Mouse (Mus musculus) olfactory bulb, adult 2 months (tissue): ENCODE measurements around the gene Usp45. TPM values are rescaled to one million over a fixed set of nuclear protein-coding genes. Genes with fewer than 3 reads are reported as not detected.

Experiments
- H3K27ac ChIP-seq: fragments of 200-500 bp; 2 replicates; pipeline ENCODE4 v1.5.1; 2012; ENCODE audit warnings: low read depth, low read length; ENCODE audit not compliant: insufficient read depth
- H3K4me1 ChIP-seq: fragments of 200-500 bp; 2 replicates; pipeline ENCODE4 v1.6.1; 2012; ENCODE audit warnings: low read length; ENCODE audit not compliant: control insufficient read depth, insufficient read depth
- H3K4me3 ChIP-seq: fragments of 200-500 bp; 2 replicates; pipeline ENCODE4 v1.5.1; 2012; ENCODE audit warnings: mild to moderate bottlenecking, low read depth, low read length, moderate library complexity; ENCODE audit not compliant: insufficient read depth
- CTCF ChIP-seq: fragments of 200-500 bp; IDR thresholded peaks from 2 replicates; pipeline ENCODE4 v1.5.1; 2012; ENCODE audit warnings: low read depth, mild to moderate bottlenecking, low read length, moderate library complexity; ENCODE audit not compliant: insufficient read depth
- POLR2A ChIP-seq: fragments of 200-500 bp; IDR thresholded peaks from 2 replicates; pipeline ENCODE4 v1.6.1; 2012; ENCODE audit warnings: mild to moderate bottlenecking, low read depth, low read length, moderate library complexity; ENCODE audit not compliant: insufficient read depth
- WGBS: fragments of 180-500 bp; shearing (Covaris S2); methylation state at CpG from one replicate; pipeline ENCODE4 v1.1.7; 2018; 5-methylcytosine and 5-hydroxymethylcytosine counted together
- polyA plus RNA-seq: library from polyadenylated mRNA; stranded (reverse); fragments of >200 nt; gene quantifications from 2 replicates; pipeline ENCODE4 v1.2.4, GENCODE M21; 2012; ENCODE audit warnings: low replicate concordance; ENCODE audit not compliant: missing spikeins, insufficient read depth, insufficient read length

Usp45 gene
- polyA plus RNA-seq, 1 experiment: not detected

DNA sequence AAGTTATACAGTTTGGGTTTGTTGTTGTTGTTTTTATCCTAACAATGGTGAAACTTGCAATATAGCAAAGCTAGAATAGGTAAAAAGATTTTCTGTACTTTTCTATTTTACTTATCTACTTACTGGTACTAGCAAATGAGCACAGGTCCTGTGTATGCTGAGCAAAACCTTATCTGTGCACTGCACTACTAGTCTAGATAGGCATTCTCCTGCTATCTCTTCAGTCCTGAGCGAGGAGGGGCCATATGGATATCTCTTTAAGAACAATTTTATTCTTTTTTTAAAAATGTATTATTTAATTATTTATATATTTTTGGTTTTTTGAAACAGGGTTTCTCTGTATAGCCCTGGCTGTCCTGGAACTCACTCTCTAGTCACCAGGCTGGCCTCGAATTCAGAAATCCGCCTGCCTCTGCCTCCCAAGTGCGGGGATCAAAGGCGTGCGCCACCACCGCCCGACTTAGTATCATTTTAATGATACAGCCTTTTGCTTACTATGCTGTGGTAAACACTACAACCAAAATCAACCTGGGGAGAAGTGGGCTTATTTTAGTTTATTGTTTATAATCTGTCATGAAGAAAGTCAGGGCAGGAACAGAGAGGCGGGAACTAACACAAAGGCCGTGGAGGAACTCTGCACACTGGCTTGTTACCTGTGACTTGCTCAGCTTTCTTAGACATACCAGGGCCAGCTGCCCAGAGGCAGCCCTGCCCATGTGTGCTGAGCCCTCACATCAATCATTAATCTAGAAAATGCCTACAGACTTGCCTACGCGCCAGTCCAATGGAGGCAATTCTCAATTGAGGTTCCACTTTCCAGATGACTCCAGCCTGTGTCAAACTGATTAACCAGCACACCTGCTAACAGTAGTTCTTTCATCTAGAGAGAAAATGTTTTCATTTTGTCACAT, 14.1 kb downstream of the Usp45 start:
- WGBS: 96% methylated on average over 12 of the region's 12 CpGs
- TF ChIP-seq POLR2A (no peak), CTCF (no peak)
- H3K4me3 ChIP-seq: no peak overlapping the region

GRCm38 (mm10) chr4:21786268-21786667, 19.3 kb downstream of the Usp45 start:
- Histone ChIP-seq H3K27ac (no peak overlapping the region), H3K4me1 (no peaks in the 10 kb centered on the region), H3K4me3 (no peak overlapping the region)
- TF ChIP-seq POLR2A (no peak), CTCF (no peak)
- WGBS: 96% methylated on average over 12 of the region's 12 CpGs

More for the DNA sequence above, 14.1 kb downstream of the Usp45 start:
- H3K27ac ChIP-seq: no peak overlapping the region
- H3K4me1 ChIP-seq: no peaks in the 10 kb centered on the region

DNA sequence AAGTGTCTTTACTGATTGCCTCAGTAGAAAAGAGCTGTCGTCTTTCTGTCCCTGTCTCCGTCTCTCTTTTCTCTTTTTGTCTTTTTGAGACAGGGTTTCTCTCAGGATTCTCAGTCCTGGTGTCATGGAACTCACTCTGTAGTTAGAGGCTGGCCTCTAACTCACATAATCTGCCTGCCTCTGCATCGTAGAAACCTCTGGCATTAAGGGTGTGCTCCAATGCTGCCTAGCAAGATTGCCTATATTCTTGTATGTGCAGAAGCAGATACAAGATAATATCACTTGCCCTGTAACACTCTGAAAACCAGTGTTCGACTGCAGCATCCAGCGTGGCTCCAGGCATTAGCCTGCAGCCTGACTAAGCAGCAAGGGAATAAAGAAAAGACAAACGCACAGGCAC, 21.9 kb downstream of the Usp45 start:
- Histone ChIP-seq H3K4me1 (no peaks in the 10 kb centered on the region), H3K4me3 (no peak overlapping the region), H3K27ac (no peak overlapping the region)
- WGBS: 81% methylated on average over 6 of the region's 6 CpGs
- no peak for TF ChIP-seq CTCF
- no peak for TF ChIP-seq POLR2A

DNA sequence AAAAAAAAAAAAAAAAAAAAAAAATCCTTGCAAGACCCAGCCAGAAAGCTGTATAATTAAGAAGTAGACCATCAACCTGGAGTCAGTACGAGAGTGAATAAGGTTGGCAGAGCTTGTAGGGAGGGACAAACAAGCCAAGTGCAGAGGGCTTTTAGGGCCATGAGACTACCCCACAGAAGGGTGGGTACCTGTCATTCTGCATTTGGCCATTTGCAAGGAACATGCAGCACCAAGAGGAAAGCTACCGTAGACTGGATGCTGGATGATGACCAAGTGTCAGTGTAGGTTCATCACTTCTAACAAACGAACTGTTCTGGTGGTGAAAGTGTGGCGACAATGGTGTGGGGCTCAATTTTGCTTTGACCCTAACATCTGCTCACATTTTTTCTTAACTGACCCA, 22.9 kb downstream of the Usp45 start:
- TF ChIP-seq CTCF: no peak
- TF ChIP-seq POLR2A: no peak
- Histone ChIP-seq H3K4me1 (no peaks in the 10 kb centered on the region), H3K4me3 (no peak overlapping the region), H3K27ac (no peak overlapping the region)
- WGBS: 84% methylated on average over 4 of the region's 4 CpGs

GRCm38 (mm10) chr4:21793631-21794030, 26.7 kb downstream of the Usp45 start:
- no peak overlapping the region for H3K27ac ChIP-seq
- 78% methylated on average over 3 of the region's 3 CpGs for WGBS
- no peak overlapping the region for H3K4me3 ChIP-seq
- H3K4me1 ChIP-seq: no peaks in the 10 kb centered on the region
- TF ChIP-seq CTCF (no peak), POLR2A (no peak)

DNA sequence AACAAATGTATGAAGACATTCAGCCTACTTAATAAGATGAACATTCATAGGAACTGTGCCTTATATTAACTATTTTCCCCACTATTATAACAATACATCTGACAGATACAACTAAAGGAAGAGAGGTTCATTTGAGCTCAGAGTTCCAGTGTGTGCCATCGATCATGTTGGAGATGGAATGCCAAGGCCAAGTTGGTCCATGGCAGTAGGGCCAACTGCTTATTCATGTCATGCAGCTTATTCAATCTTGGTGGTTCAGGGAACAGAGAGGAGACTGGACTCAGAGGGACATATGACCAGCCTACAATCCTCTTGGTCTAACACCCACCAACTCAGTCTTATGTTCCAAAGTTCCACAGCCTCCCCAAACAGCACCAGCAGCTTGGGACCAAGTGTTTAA, 34.1 kb downstream of the Usp45 start:
- no peak overlapping the region for H3K27ac ChIP-seq
- 94% methylated on average over 1 of the region's 1 CpGs for WGBS
- H3K4me3 ChIP-seq: no peak overlapping the region
- no peak for TF ChIP-seq POLR2A
- no peak for TF ChIP-seq CTCF
- no peaks in the 10 kb centered on the region for H3K4me1 ChIP-seq

- no peaks in the 10 kb centered on the region for H3K4me1 ChIP-seq
- WGBS: 94% methylated on average over 2 of the region's 2 CpGs
- no peak overlapping the region for H3K4me3 ChIP-seq
- TF ChIP-seq POLR2A (no peak), CTCF (no peak)
- no peak overlapping the region for H3K27ac ChIP-seq
Observed at GRCm38 (mm10) chr4:21801620-21802019, 34.7 kb downstream of the Usp45 start.

GRCm38 (mm10) chr4:21807204-21807603, 40.2 kb downstream of the Usp45 start:
- no peak overlapping the region for H3K4me3 ChIP-seq
- no peak overlapping the region for H3K27ac ChIP-seq
- no peak for TF ChIP-seq CTCF
- TF ChIP-seq POLR2A: no peak
- 82% methylated on average over 5 of the region's 5 CpGs for WGBS
- no peaks in the 10 kb centered on the region for H3K4me1 ChIP-seq

- Histone ChIP-seq H3K4me1 (no peaks in the 10 kb centered on the region), H3K4me3 (no peak overlapping the region), H3K27ac (no peak overlapping the region)
- 96% methylated on average over 3 of the region's 3 CpGs for WGBS
- TF ChIP-seq CTCF (no peak), POLR2A (no peak)
Observed at GRCm38 (mm10) chr4:21810608-21811007, 43.7 kb downstream of the Usp45 start.

GRCm38 (mm10) chr4:21812635-21813034, 45.7 kb downstream of the Usp45 start:
- no peak overlapping the region for H3K27ac ChIP-seq
- H3K4me3 ChIP-seq: no peak overlapping the region
- TF ChIP-seq CTCF: no peak
- no peak for TF ChIP-seq POLR2A
- H3K4me1 ChIP-seq: no peaks in the 10 kb centered on the region
- 93% methylated on average over 6 of the region's 6 CpGs for WGBS
